Mouse (Mus musculus) hindbrain, postnatal 0 days (tissue): Measurements from ENCODE around the gene Rnf115. TPM values are rescaled to one million over a fixed set of nuclear protein-coding genes. Genes with fewer than 3 reads are reported as not detected.

Experiments used
- ATAC-seq: fragments of 200-750 bp; cut with Nextera tagmentation; 2 replicates; pipeline ENCODE4 v1.8.0; 2017; ENCODE audit warnings: mild to moderate bottlenecking, moderate TSS enrichment, moderate library complexity
- DNase-seq: peaks from one replicate; pipeline ENCODE4 v3.0.0-alpha.2; 2015; ENCODE audit warnings: low spot score
- H3K27ac ChIP-seq: fragments of 300-500 bp; sonication (generic); 2 replicates; pipeline ENCODE4 v1.5.1; 2014; ENCODE audit warnings: mild to moderate bottlenecking
- H3K27me3 ChIP-seq: fragments of 300-500 bp; sonication (generic); 2 replicates; pipeline ENCODE4 v1.6.1; 2014; ENCODE audit warnings: low read length, mixed read lengths; ENCODE audit not compliant: insufficient read depth
- H3K36me3 ChIP-seq: fragments of 300-500 bp; sonication (generic); 2 replicates; pipeline ENCODE4 v1.6.1; 2014; ENCODE audit warnings: low read length, mixed read lengths; ENCODE audit not compliant: insufficient read depth
- H3K4me1 ChIP-seq: fragments of 300-500 bp; sonication (generic); 2 replicates; pipeline ENCODE4 v1.6.1; 2014; ENCODE audit warnings: antibody characterized with exemption, low read length, mixed read lengths; ENCODE audit not compliant: insufficient read depth
- H3K4me2 ChIP-seq: fragments of 300-500 bp; sonication (generic); 2 replicates; pipeline ENCODE4 v1.6.1; 2014; ENCODE audit warnings: low read depth, mild to moderate bottlenecking, low read length, moderate library complexity, mixed read lengths
- H3K4me3 ChIP-seq: fragments of 300-500 bp; sonication (generic); 2 replicates; pipeline ENCODE4 v1.5.1; 2014; ENCODE audit warnings: low read length
- H3K9ac ChIP-seq: fragments of 300-500 bp; sonication (generic); replicated peaks from 2 replicates; pipeline ENCODE4 v1.6.1; 2014; ENCODE audit warnings: mild to moderate bottlenecking, low read length, moderate library complexity, mixed read lengths
- H3K9me3 ChIP-seq: fragments of 300-500 bp; sonication (generic); 2 replicates; pipeline ENCODE4 v1.6.1; 2016; ENCODE audit warnings: low read length, mixed read lengths
- CTCF ChIP-seq: IDR thresholded peaks from 2 replicates; pipeline ENCODE4 v1.5.1; 2016; ENCODE audit warnings: antibody characterized with exemption, control low read depth, low read depth
- WGBS: fragments of 180-500 bp; shearing (Covaris S2); extraction: QIAGEN DNeasy Blood & Tissue Kit; methylation state at CpG from one replicate; pipeline ENCODE4 v1.1.7; 2014; 5-methylcytosine and 5-hydroxymethylcytosine counted together
- polyA plus RNA-seq: library from polyadenylated mRNA; unstranded; fragments of >200 nt; fragmentation: Nextera tagmentation; extraction: Ambion mirVana; gene quantifications from 2 replicates; pipeline ENCODE4 v1.2.1, GENCODE M21; 2015
- total RNA-seq: library from RNA; depleted of rRNA; stranded (reverse); fragments of >200 nt; gene quantifications from 2 replicates; pipeline ENCODE4 v1.2.3, GENCODE M21; 2014

Rnf115 gene
- total and polyA plus RNA-seq, 2 experiments from 2014 or later: 53.8 to 81.2 TPM

- WGBS: 71% methylated on average over 8 of the region's 8 CpGs
- ATAC-seq (peak; percentile 24; the same call in 1 of the 2 replicates), DNase-seq (no peak)
- Histone ChIP-seq H3K36me3 (peaks cover 16% of the 10 kb centered on the region), H3K27me3 (no peaks in the 10 kb centered on the region), H3K9me3 (no peaks in the 10 kb centered on the region), H3K4me3 (no peak overlapping the region), H3K27ac (no peak overlapping the region), H3K4me1 (no peaks in the 10 kb centered on the region), H3K4me2 (no peak overlapping the region), H3K9ac (no peak overlapping the region)
- no peak for TF ChIP-seq CTCF
Observed at GRCm38 (mm10) chr3:96788506-96788905, 61.0 kb downstream of the Rnf115 start.

DNA sequence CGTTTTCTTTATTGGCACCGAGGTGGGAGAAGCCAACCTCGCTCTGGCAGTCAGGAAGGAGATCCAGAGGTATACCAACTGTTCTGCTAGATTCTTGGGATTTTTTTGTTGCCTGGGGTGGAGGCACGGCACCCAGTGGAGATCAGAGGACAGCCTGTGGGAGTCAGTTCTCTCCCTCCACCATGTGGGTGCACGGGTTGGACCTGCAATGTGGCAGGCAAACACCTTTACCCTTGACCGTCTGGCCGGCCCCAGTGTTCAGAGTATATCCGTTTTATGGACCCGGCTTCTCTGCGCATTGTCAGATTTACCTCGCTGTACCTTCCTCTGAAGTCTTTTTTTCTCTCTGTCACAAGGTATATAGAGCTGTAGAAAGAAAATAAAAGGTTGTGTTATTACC lies 72.8 kb downstream of the Rnf115 start:
- 88% methylated on average over 11 of the region's 11 CpGs for WGBS
- no peaks in the 10 kb centered on the region for H3K36me3 ChIP-seq
- no peaks in the 10 kb centered on the region for H3K4me1 ChIP-seq
- no peak overlapping the region for H3K27ac ChIP-seq
- ATAC-seq (no peak), DNase-seq (no peak)
- no peaks in the 10 kb centered on the region for H3K9me3 ChIP-seq
- H3K9ac ChIP-seq: no peak overlapping the region
- no peaks in the 10 kb centered on the region for H3K27me3 ChIP-seq
- no peak overlapping the region for H3K4me3 ChIP-seq
- TF ChIP-seq CTCF: no peak
- H3K4me2 ChIP-seq: no peak overlapping the region

DNA sequence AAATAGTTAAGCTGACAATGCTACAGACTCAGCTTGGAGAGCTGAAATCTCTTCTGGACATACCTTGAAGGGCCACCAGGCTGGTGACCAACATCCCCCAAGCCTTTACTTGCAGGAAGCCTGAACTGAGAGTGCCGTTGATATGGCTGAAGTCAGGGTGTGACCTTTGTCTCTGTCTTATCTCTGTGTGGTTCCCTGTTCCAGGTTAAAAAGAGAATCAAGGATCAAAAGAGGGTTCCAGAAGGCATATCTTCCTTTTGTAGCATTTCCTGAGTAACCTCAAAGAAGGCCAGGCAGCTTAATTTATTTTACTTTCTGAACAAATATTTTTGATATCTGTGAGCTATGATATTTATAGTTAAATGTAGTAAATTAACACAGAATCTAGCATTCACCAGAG lies 74.8 kb downstream of the Rnf115 start:
- DNase-seq (no peak), ATAC-seq (no peak)
- H3K27me3 ChIP-seq: no peaks in the 10 kb centered on the region
- no peak for TF ChIP-seq CTCF
- no peak overlapping the region for H3K4me3 ChIP-seq
- H3K9ac ChIP-seq: no peak overlapping the region
- no peak overlapping the region for H3K4me2 ChIP-seq
- H3K4me1 ChIP-seq: no peaks in the 10 kb centered on the region
- 69% methylated on average over 1 of the region's 1 CpGs for WGBS
- no peaks in the 10 kb centered on the region for H3K36me3 ChIP-seq
- H3K27ac ChIP-seq: no peak overlapping the region
- no peaks in the 10 kb centered on the region for H3K9me3 ChIP-seq

DNA sequence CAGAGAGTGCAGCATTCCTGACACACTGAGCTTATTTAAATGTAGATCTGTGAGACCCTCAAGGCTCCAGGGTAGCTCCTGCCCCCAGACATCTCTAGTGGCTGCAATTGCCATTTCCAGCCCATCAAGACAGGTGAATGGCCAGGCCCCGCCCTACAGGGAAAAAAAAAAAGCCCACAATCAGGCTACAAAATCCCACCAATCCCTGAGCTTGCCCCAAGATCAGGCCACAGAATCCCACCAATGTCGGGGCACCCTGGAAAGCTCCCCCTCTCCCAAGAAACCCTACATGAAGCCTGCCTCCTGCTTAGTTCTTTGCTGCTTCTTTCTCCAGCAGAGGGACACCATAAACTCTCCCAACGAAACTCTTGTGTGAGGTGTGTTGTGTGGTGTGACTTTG lies 80.7 kb downstream of the Rnf115 start:
- DNase-seq (peak; percentile 8), ATAC-seq (no peak)
- Histone ChIP-seq H3K27ac (no peak overlapping the region), H3K4me3 (no peak overlapping the region), H3K9me3 (no peaks in the 10 kb centered on the region), H3K36me3 (no peaks in the 10 kb centered on the region), H3K4me2 (no peak overlapping the region), H3K9ac (no peak overlapping the region), H3K4me1 (no peaks in the 10 kb centered on the region), H3K27me3 (no peaks in the 10 kb centered on the region)
- WGBS: 71% methylated on average over 3 of the region's 3 CpGs
- TF ChIP-seq CTCF: no peak

- DNase-seq: no peak
- H3K27me3 ChIP-seq: no peaks in the 10 kb centered on the region
- no peak overlapping the region for H3K4me2 ChIP-seq
- H3K9me3 ChIP-seq: no peaks in the 10 kb centered on the region
- H3K9ac ChIP-seq: no peak overlapping the region
- no peak overlapping the region for H3K27ac ChIP-seq
- no peak for TF ChIP-seq CTCF
- H3K36me3 ChIP-seq: no peaks in the 10 kb centered on the region
- 64% methylated on average over 3 of the region's 3 CpGs for WGBS
- H3K4me1 ChIP-seq: no peaks in the 10 kb centered on the region
- ATAC-seq: no peak
- H3K4me3 ChIP-seq: no peak overlapping the region
Observed at GRCm38 (mm10) chr3:96808651-96809050, 81.2 kb downstream of the Rnf115 start.

GRCm38 (mm10) chr3:96811232-96811631 lies 83.8 kb downstream of the Rnf115 start:
- no peak overlapping the region for H3K9ac ChIP-seq
- ATAC-seq: no peak

GRCm38 (mm10) chr3:96812395-96813091 lies 85.1 kb downstream of the Rnf115 start:
- no peaks in the 10 kb centered on the region for H3K9me3 ChIP-seq
- WGBS: 47% methylated on average over 20 of the region's 20 CpGs
- no peak overlapping the region for H3K27ac ChIP-seq
- H3K27me3 ChIP-seq: no peaks in the 10 kb centered on the region
- no peaks in the 10 kb centered on the region for H3K4me1 ChIP-seq
- H3K36me3 ChIP-seq: no peaks in the 10 kb centered on the region
- peak; percentile 65 for ATAC-seq
- peak; percentile 72 for TF ChIP-seq CTCF
- no peak overlapping the region for H3K9ac ChIP-seq
- DNase-seq: peak; percentile 86
- no peak overlapping the region for H3K4me3 ChIP-seq
- H3K4me2 ChIP-seq: peak overlapping the region; percentile 34; the same call in 1 of the 2 replicates

More at GRCm38 (mm10) chr3:96811232-96811631, 83.8 kb downstream of the Rnf115 start:
- no peaks in the 10 kb centered on the region for H3K4me1 ChIP-seq
- H3K9me3 ChIP-seq: no peaks in the 10 kb centered on the region
- WGBS: 94% methylated on average over 3 of the region's 3 CpGs
- H3K4me3 ChIP-seq: no peak overlapping the region
- no peak for DNase-seq
- H3K27me3 ChIP-seq: no peaks in the 10 kb centered on the region
- TF ChIP-seq CTCF: no peak
- H3K36me3 ChIP-seq: no peaks in the 10 kb centered on the region
- H3K4me2 ChIP-seq: no peak overlapping the region
- H3K27ac ChIP-seq: no peak overlapping the region
